Mouse (Mus musculus): ENCODE measurements around the gene Hcn2. TPM values are rescaled to one million over a fixed set of nuclear protein-coding genes. Genes with fewer than 3 reads are reported as not detected.

Gene Hcn2
- polyA plus RNA-seq, 1 experiment from 2014 or later, result 0.23 TPM

GRCm38 (mm10) chr10:79681591-79682245 lies 34.7 kb upstream of the Hcn2 start, which contains the start of gene Cdc34:
TSS of gene Cdc34 (plus strand) at chr10:79682195.
- Histone ChIP-seq H3K4me3 (replicated peaks) (peak within 1 kb of the TSS; percentile 72), H3K9me3 (no peaks in the 10 kb centered on the region), H3K4me1 (replicated peaks) (peaks cover 24% of the 10 kb centered on the region), H3K27me3 (replicated peaks) (no peaks in the 10 kb centered on the region), H3K4me2 (replicated peaks) (peak within 1 kb of the TSS; percentile 84), H3K36me3 (peaks cover 18% of the 10 kb centered on the region), H3K9ac (peak within 1 kb of the TSS; percentile 80), H3K27ac (peak within 1 kb of the TSS; percentile 74)
- peak; percentile 95 for ATAC-seq
- under 1% methylated on average over 84 of the region's 84 CpGs for WGBS

GRCm38 (mm10) chr10:79682551-79682915 lies 33.9 kb upstream of the Hcn2 start:
- H3K9ac ChIP-seq, result peak overlapping the region; percentile 80
- peak overlapping the region; percentile 72 for H3K4me3 ChIP-seq (replicated peaks)
- no peaks in the 10 kb centered on the region for H3K27me3 ChIP-seq (replicated peaks)
- peaks cover 26% of the 10 kb centered on the region for H3K36me3 ChIP-seq
- H3K4me1 ChIP-seq (replicated peaks), result peaks cover 24% of the 10 kb centered on the region
- H3K27ac ChIP-seq, result peak overlapping the region; percentile 74
- no peaks in the 10 kb centered on the region for H3K9me3 ChIP-seq
- ATAC-seq, result peak; percentile 3; the same call in 1 of the 2 replicates
- under 1% methylated on average over 10 of the region's 10 CpGs for WGBS
- peak overlapping the region; percentile 84 for H3K4me2 ChIP-seq (replicated peaks)

DNA sequence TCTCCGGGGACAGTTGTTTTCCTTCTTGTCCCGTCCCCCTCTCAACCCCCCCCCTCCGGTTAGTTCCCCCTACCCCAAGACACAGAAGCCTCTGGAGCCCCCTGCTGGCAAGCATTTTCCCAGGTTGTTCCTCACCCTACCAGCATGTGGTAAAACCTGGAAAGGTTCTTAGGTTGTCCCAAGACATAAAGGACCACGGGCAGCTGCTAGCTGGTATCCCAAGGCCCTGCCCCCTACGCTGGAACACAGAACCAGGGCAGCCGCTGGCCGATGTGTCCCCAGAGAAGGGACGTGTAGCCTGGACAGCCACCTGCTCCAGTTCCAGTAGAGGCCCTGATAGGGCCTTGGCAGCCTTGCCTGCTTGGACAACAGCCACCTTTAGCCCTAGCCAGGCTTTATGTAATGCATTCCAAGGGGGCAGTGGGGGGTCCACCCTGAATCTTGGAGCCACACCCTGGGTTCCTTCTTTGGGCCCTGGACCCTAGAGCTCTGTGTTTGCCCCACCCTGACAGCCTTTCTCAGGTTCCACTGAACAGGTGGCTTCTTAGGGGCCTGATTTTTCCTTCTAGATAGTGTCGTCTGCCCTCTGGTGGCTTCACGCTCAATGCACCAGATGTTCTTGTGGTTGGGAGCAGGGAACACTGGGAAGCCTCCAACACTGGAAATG lies 33.4 kb upstream of the Hcn2 start:
- peak overlapping the region; percentile 84 for H3K4me2 ChIP-seq (replicated peaks)
- ATAC-seq, result no peak
- peak overlapping the region; percentile 74 for H3K27ac ChIP-seq
- peak overlapping the region; percentile 80 for H3K9ac ChIP-seq
- H3K27me3 ChIP-seq (replicated peaks), result no peaks in the 10 kb centered on the region
- WGBS, result 4% methylated on average over 10 of the region's 10 CpGs
- H3K36me3 ChIP-seq, result peaks cover 29% of the 10 kb centered on the region
- no peaks in the 10 kb centered on the region for H3K9me3 ChIP-seq
- peaks cover 24% of the 10 kb centered on the region for H3K4me1 ChIP-seq (replicated peaks)
- peak overlapping the region; percentile 72 for H3K4me3 ChIP-seq (replicated peaks)

DNA sequence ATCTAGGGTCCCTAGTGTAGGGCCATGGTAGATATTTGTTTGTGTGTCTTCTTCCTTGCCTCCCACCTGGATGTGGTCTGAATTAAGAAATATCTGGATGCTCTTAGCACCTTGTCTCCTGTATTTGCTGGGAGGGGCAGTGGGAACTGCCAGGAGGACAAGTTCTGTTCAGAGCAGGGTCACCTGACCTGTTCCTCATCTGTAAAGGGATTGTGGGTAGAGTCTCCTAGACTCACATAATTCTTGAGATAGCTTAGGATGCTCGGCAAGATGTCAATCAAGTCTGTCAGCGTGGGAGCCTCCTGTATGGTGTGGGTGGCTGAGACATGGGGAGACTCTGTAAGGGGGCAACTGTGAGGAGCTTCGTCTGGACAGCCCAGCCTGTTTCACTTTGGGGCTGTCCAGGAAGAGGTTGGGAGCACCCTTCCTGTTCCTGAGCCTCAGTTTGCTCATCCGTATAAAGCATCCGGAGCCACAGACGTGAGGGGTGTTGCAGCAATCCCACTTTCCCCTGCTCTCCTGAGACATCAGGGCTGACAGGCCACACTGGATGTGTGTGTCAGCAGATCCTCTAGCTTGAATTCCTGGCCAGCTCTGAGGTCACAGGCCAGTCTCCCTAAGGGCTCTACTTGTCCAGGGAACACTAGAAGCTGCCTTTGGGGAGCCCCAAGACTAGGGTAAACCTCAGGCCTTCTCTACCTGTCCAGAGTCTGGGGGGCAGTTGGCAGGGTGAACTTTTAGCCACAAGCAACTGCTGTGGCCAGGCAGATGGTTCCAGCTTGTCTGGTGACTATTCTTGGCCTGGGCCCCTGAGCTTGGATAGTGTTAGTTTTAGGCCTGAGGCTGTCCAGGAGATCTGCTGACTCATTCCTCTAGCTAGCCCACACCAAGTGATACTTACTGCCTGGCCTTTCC lies 32.5 kb upstream of the Hcn2 start:
- H3K36me3 ChIP-seq, result peaks cover 39% of the 10 kb centered on the region
- peak overlapping the region; percentile 72 for H3K4me3 ChIP-seq (replicated peaks)
- H3K9ac ChIP-seq, result peak overlapping the region; percentile 80
- H3K9me3 ChIP-seq, result no peaks in the 10 kb centered on the region
- no peaks in the 10 kb centered on the region for H3K27me3 ChIP-seq (replicated peaks)
- no peak overlapping the region for H3K27ac ChIP-seq
- 78% methylated on average over 6 of the region's 6 CpGs for WGBS
- ATAC-seq, result no peak
- peak overlapping the region; percentile 84 for H3K4me2 ChIP-seq (replicated peaks)
- peaks cover 24% of the 10 kb centered on the region for H3K4me1 ChIP-seq (replicated peaks)

DNA sequence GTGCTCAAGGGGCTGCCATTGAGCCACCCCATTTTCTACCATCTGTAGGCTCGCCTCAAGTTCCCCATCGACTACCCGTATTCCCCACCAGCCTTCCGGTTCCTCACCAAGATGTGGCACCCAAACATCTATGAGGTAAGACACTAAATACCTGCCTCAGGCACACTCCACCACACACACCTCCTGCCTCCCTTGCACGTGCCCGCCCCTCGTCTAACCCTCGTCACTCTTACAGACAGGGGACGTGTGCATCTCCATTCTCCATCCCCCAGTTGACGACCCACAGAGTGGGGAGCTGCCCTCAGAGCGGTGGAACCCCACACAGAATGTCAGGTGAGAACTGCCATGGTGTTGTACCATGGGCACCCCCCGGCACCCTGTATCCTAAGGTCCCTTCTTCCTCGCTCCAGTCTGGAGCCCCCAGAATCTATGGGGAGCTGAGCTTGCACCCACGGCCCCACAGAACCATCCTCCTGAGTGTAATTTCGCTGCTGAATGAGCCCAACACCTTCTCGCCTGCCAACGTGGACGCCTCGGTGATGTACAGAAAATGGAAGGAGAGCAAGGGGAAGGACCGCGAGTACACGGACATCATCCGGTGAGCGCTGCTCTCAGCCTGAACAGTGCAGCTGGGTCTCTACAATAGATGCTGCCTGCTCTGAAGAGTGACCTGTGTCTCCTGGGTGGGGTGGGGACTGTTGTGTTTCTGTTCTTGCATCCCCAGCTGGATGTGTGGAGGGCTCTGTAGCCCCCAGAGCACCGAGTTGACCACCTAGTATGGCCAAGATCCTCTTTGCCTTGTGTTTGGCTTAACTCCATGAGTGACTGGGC lies 31.4 kb upstream of the Hcn2 start:
- ATAC-seq, result no peak
- H3K4me3 ChIP-seq (replicated peaks), result no peak overlapping the region
- no peak overlapping the region for H3K27ac ChIP-seq
- H3K27me3 ChIP-seq (replicated peaks), result no peaks in the 10 kb centered on the region
- peaks cover 43% of the 10 kb centered on the region for H3K36me3 ChIP-seq
- H3K4me2 ChIP-seq (replicated peaks), result no peak overlapping the region
- WGBS, result 92% methylated on average over 25 of the region's 25 CpGs
- peaks cover 24% of the 10 kb centered on the region for H3K4me1 ChIP-seq (replicated peaks)
- no peak overlapping the region for H3K9ac ChIP-seq
- H3K9me3 ChIP-seq, result no peaks in the 10 kb centered on the region

DNA sequence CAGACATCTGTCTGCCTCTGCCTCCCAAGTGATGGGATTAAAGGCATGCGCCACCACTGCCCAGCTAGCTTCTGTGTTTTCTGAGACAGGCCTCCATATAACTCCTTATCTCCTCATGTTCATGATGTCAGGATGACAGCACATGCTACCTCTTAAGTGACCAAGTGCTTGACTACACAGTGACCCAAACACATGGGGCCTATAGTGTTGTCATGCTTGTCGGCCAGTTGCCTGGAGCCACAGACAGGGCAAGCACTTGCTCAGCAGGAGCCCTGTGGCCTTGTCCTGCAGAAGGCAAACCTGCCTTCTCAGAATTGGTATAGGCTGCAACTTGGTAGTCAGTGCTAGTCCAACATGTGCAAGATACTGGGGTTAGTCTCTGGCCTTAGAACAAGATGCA lies 30.2 kb upstream of the Hcn2 start:
- no peak for ATAC-seq
- Histone ChIP-seq H3K4me2 (replicated peaks) (no peak overlapping the region), H3K9ac (no peak overlapping the region), H3K9me3 (no peaks in the 10 kb centered on the region), H3K36me3 (peaks cover 43% of the 10 kb centered on the region), H3K4me1 (replicated peaks) (peaks cover 15% of the 10 kb centered on the region), H3K27me3 (replicated peaks) (no peaks in the 10 kb centered on the region), H3K4me3 (replicated peaks) (no peak overlapping the region), H3K27ac (no peak overlapping the region)
- 81% methylated on average over 2 of the region's 2 CpGs for WGBS

DNA sequence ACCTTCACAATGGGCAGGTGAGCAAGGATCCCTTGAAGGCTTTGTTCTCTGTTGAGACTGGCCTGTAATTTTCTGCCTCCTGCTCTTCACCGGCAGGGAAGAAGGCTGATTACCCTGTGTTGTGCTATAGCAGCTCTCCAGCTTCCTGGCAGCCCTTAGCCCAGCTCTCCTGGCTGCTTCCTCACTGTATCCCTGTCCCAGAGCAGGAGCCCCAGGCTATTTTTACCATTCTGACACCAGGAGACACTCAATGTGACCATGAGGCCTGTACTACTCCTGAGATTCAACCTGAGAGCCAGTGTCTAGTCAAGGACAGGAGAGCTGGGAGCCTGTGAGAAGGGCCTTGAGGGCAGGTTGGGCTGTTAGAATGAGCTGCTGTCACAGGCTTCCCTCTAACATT lies 29.7 kb upstream of the Hcn2 start:
- Histone ChIP-seq H3K36me3 (peaks cover 43% of the 10 kb centered on the region), H3K9me3 (no peaks in the 10 kb centered on the region), H3K4me2 (replicated peaks) (no peak overlapping the region), H3K4me3 (replicated peaks) (no peak overlapping the region), H3K4me1 (replicated peaks) (peaks cover 15% of the 10 kb centered on the region), H3K27me3 (replicated peaks) (no peaks in the 10 kb centered on the region), H3K9ac (no peak overlapping the region), H3K27ac (no peak overlapping the region)
- WGBS, result 96% methylated on average over 1 of the region's 1 CpGs
- ATAC-seq, result no peak

- Histone ChIP-seq H3K9ac (no peak overlapping the region), H3K27ac (no peak overlapping the region), H3K9me3 (no peaks in the 10 kb centered on the region), H3K27me3 (replicated peaks) (no peaks in the 10 kb centered on the region), H3K4me3 (replicated peaks) (no peak overlapping the region), H3K4me1 (replicated peaks) (peaks cover 15% of the 10 kb centered on the region), H3K36me3 (peaks cover 43% of the 10 kb centered on the region), H3K4me2 (replicated peaks) (no peak overlapping the region)
- 91% methylated on average over 6 of the region's 6 CpGs for WGBS
- no peak for ATAC-seq
Observed at GRCm38 (mm10) chr10:79687513-79687912, 28.9 kb upstream of the Hcn2 start.

GRCm38 (mm10) chr10:79688720-79689119 lies 27.7 kb upstream of the Hcn2 start, which contains the start of gene Gzmm:
TSS of gene Gzmm (plus strand) at chr10:79689020.
- Histone ChIP-seq H3K36me3 (peaks cover 43% of the 10 kb centered on the region), H3K27me3 (replicated peaks) (no peaks in the 10 kb centered on the region), H3K9me3 (no peaks in the 10 kb centered on the region), H3K9ac (no peak within 1 kb of the TSS), H3K4me2 (replicated peaks) (no peak within 1 kb of the TSS), H3K4me1 (replicated peaks) (peaks cover 7% of the 10 kb centered on the region), H3K27ac (no peak within 1 kb of the TSS), H3K4me3 (replicated peaks) (no peak within 1 kb of the TSS)
- 71% methylated on average over 4 of the region's 4 CpGs for WGBS
- ATAC-seq, result no peak

GRCm38 (mm10) chr10:79689178-79689577 lies 27.3 kb upstream of the Hcn2 start:
- Histone ChIP-seq H3K9me3 (no peaks in the 10 kb centered on the region), H3K4me2 (replicated peaks) (no peak overlapping the region), H3K9ac (no peak overlapping the region), H3K4me1 (replicated peaks) (peaks cover 2% of the 10 kb centered on the region), H3K27me3 (replicated peaks) (no peaks in the 10 kb centered on the region), H3K4me3 (replicated peaks) (no peak overlapping the region), H3K27ac (no peak overlapping the region), H3K36me3 (peaks cover 43% of the 10 kb centered on the region)
- WGBS, result 85% methylated on average over 3 of the region's 3 CpGs
- ATAC-seq, result no peak

GRCm38 (mm10) chr10:79691986-79692548 lies 24.4 kb upstream of the Hcn2 start:
- no peaks in the 10 kb centered on the region for H3K9me3 ChIP-seq
- no peak overlapping the region for H3K4me2 ChIP-seq (replicated peaks)
- no peaks in the 10 kb centered on the region for H3K27me3 ChIP-seq (replicated peaks)
- H3K4me3 ChIP-seq (replicated peaks), result no peak overlapping the region
- ATAC-seq, result no peak
- peaks cover 17% of the 10 kb centered on the region for H3K4me1 ChIP-seq (replicated peaks)
- H3K9ac ChIP-seq, result no peak overlapping the region
- H3K27ac ChIP-seq, result no peak overlapping the region
- H3K36me3 ChIP-seq, result peaks cover 21% of the 10 kb centered on the region
- 97% methylated on average over 2 of the region's 2 CpGs for WGBS

Data from intestine, embryonic 15.5 days (tissue).